ENCODE assay signal across 8 mouse cellular contexts in genomic region chr3:145653191-145653940, GRCm38 (mm10). TPM values are rescaled to one million over a fixed set of nuclear protein-coding genes. Genes with fewer than 3 reads are reported as not detected.
DNase-seq lines count a peak whose midpoint lies in the region; ATAC-seq and TF ChIP-seq lines count a peak whose summit lies in the region.

No protein-coding gene starts in this region.

- no peak for DNase-seq in spleen, adult 2 months (ENCODE audit: low read depth in 1 of 2, low spot score in 2 of 2)
- no peak for DNase-seq in spleen, postnatal 14 days (ENCODE audit: low spot score in 2 of 2)
- DNase-seq in embryo, embryonic 11.5 days (ENCODE audit: low read depth, low spot score), result peak; percentile 64
- DNase-seq in heart, adult 18-20 months, result peak; percentile 87 to 88
- no peak for DNase-seq in liver, embryonic 14.5 days (ENCODE audit: low read depth in 3 of 3, low spot score in 3 of 3)
- DNase-seq in urinary bladder, postnatal 25 days (ENCODE audit: low spot score), result peak; percentile 73

- peak overlapping the region; percentile 90 for H3K4me2 ChIP-seq in intestine, postnatal 0 days (replicated peaks; ENCODE audit: low read depth)
- peak overlapping the region; percentile 50 for H3K4me2 ChIP-seq in liver, embryonic 14.5 days (ENCODE audit: low read depth)
- H3K4me2 ChIP-seq in neural tube, embryonic 12.5 days (replicated peaks), result peak overlapping the region; percentile 88

- 4% methylated on average over 53 of the region's 53 CpGs for WGBS in spleen, adult 2 months
- 2% methylated on average over 53 of the region's 53 CpGs for WGBS in intestine, postnatal 0 days
- WGBS in liver, embryonic 14.5 days (ENCODE audit: insufficient replicate concordance), result under 1% methylated on average over 46 of the region's 53 CpGs
- WGBS in neural tube, embryonic 12.5 days, result under 1% methylated on average over 52 of the region's 53 CpGs

- peak overlapping the region; percentile 78 for H3K27ac ChIP-seq in spleen, adult 2 months (ENCODE audit: insufficient read depth, low read length)
- peak overlapping the region; percentile 81 for H3K27ac ChIP-seq in intestine, postnatal 0 days (ENCODE audit: low read depth, low read length)
- no peak overlapping the region for H3K27ac ChIP-seq in liver, embryonic 14.5 days
- no peak overlapping the region for H3K27ac ChIP-seq in neural tube, embryonic 12.5 days

- peak; percentile 48 for ATAC-seq in intestine, postnatal 0 days
- peak; percentile 43 for ATAC-seq in liver, embryonic 14.5 days (ENCODE audit: insufficient read depth)
- peak; percentile 5; the same call in 1 of the 2 replicates for ATAC-seq in neural tube, embryonic 12.5 days (ENCODE audit: low FRiP score, low read depth)

- peaks cover 10% of the 10 kb centered on the region; the same call in 1 of the 2 replicates for H3K27me3 ChIP-seq in spleen, adult 2 months (ENCODE audit: control insufficient read depth, insufficient read depth, low read length)
- no peaks in the 10 kb centered on the region for H3K27me3 ChIP-seq in intestine, postnatal 0 days (replicated peaks; ENCODE audit: control insufficient read depth, insufficient read depth, low read length)
- peaks cover 50% of the 10 kb centered on the region for H3K27me3 ChIP-seq in liver, embryonic 14.5 days (ENCODE audit: control insufficient read depth, insufficient read depth, low read length)
- 0 out of 2 replicates have a peak, but pooled peaks cover 9% of the 10 kb centered on the region for H3K27me3 ChIP-seq in neural tube, embryonic 12.5 days (replicated peaks)

- TF ChIP-seq EP300 in liver, embryonic 14.5 days (IDR thresholded peaks at IDR 0.05; ENCODE audit: low read depth), result no peak

- H3K9ac ChIP-seq in intestine, postnatal 0 days (ENCODE audit: low read depth, low read length), result peak overlapping the region; percentile 55
- peak overlapping the region; percentile 28 for H3K9ac ChIP-seq in liver, embryonic 14.5 days (replicated peaks)
- peak overlapping the region; percentile 56 for H3K9ac ChIP-seq in neural tube, embryonic 12.5 days

- no peaks in the 10 kb centered on the region for H3K36me3 ChIP-seq in spleen, adult 2 months (ENCODE audit: control insufficient read depth, insufficient read depth, low read length)
- no peaks in the 10 kb centered on the region for H3K36me3 ChIP-seq in intestine, postnatal 0 days (ENCODE audit: control insufficient read depth, insufficient read depth)
- H3K36me3 ChIP-seq in liver, embryonic 14.5 days (replicated peaks; ENCODE audit: control insufficient read depth, insufficient read depth, low read depth), result no peaks in the 10 kb centered on the region
- H3K36me3 ChIP-seq in neural tube, embryonic 12.5 days, result no peaks in the 10 kb centered on the region

- no peaks in the 10 kb centered on the region for H3K9me3 ChIP-seq in intestine, postnatal 0 days (ENCODE audit: control insufficient read depth)
- no peaks in the 10 kb centered on the region for H3K9me3 ChIP-seq in liver, embryonic 14.5 days (ENCODE audit: control insufficient read depth, low read length)
- H3K9me3 ChIP-seq in neural tube, embryonic 12.5 days, result no peaks in the 10 kb centered on the region

- TF ChIP-seq CTCF in spleen, adult 2 months (IDR thresholded peaks at IDR 0.05; ENCODE audit: extremely low read depth, insufficient read depth, insufficient read length, insufficient replicate concordance), result no peak
- TF ChIP-seq CTCF in intestine, postnatal 0 days (IDR thresholded peaks at IDR 0.05; ENCODE audit: low read depth), result no peak
- no peak for TF ChIP-seq CTCF in liver, embryonic 14.5 days (IDR thresholded peaks at IDR 0.05; ENCODE audit: low read depth)

- no peaks in the 10 kb centered on the region; the same call in 1 of the 2 replicates for H3K4me1 ChIP-seq in spleen, adult 2 months (ENCODE audit: control insufficient read depth, insufficient read depth, insufficient read length)
- no peaks in the 10 kb centered on the region; the same call in 1 of the 2 replicates for H3K4me1 ChIP-seq in intestine, postnatal 0 days (replicated peaks; ENCODE audit: control insufficient read depth, insufficient read depth, low read length)
- H3K4me1 ChIP-seq in liver, embryonic 14.5 days (replicated peaks; ENCODE audit: control insufficient read depth in 2 of 2, insufficient read depth in 2 of 2, low read length in 1 of 2), result peaks cover 0 to 4% of the 10 kb centered on the region in 2 experiments; a peak in 2 of 4 replicates
- H3K4me1 ChIP-seq in neural tube, embryonic 12.5 days, result peaks cover 41% of the 10 kb centered on the region

- no peak for TF ChIP-seq POLR2A in spleen, adult 2 months (IDR thresholded peaks at IDR 0.05; ENCODE audit: low read depth, low read length)

- peak overlapping the region; percentile 41; the same call in 1 of the 2 replicates for H3K4me3 ChIP-seq in spleen, adult 2 months (ENCODE audit: extremely low read depth, insufficient read depth, insufficient read length)
- H3K4me3 ChIP-seq in intestine, postnatal 0 days (ENCODE audit: low read depth, low read length), result peak overlapping the region; percentile 56
- peak overlapping the region; percentile 43 to 58 for H3K4me3 ChIP-seq in liver, embryonic 14.5 days (ENCODE audit: insufficient read depth in 1 of 2, low read depth in 2 of 2, low read length in 2 of 2)
- H3K4me3 ChIP-seq in neural tube, embryonic 12.5 days, result peak overlapping the region; percentile 36

RNA-seq across cellular contexts. Expression of gene Ccn1, which starts 3.6 kb away (rescaled TPM):
- 21.4 and 26.5 TPM in 2 replicates for polyA plus RNA-seq in spleen, adult 2 months (2012; rRNA removed)
- 10 to 100 TPM; 77.5 to 83.7 TPM for total RNA-seq in heart, adult 18-20 months (2021)
- polyA plus RNA-seq in intestine, postnatal 0 days (2015; fragmentation: Nextera tagmentation; extraction: Ambion mirVana), result 33.1 and 37.0 TPM in 2 replicates
- 2.8 and 3.0 TPM in 2 replicates for polyA plus RNA-seq in liver, embryonic 14.5 days (2012; rRNA removed)
- polyA plus RNA-seq in liver, embryonic 14.5 days (2014; fragmentation: Nextera tagmentation; extraction: Ambion mirVana), result 3.2 and 4.3 TPM in 2 replicates
- 20.2 and 25.4 TPM in 2 replicates for polyA plus RNA-seq in neural tube, embryonic 12.5 days (2016; fragmentation: Nextera tagmentation; extraction: Ambion mirVana)

Comparison
In these comparisons a context has a peak if more than half of its experiments do, and no peak if none do; other contexts are left out.
1. DNase-seq: peak in embryo, embryonic 11.5 days (single experiment), heart, adult 18-20 months (2 of 2) and urinary bladder, postnatal 25 days (single experiment); none in spleen, adult 2 months (0 of 2), spleen, postnatal 14 days (0 of 2) and liver, embryonic 14.5 days (0 of 3).
2. H3K27ac ChIP-seq: peak in spleen, adult 2 months (single experiment) and intestine, postnatal 0 days (single experiment); none in liver, embryonic 14.5 days (single experiment) and neural tube, embryonic 12.5 days (single experiment).
3. Peak in every context shown above with its lines, with median percentiles within 50 percentile points of each other: H3K4me3 ChIP-seq, ATAC-seq, H3K4me2 ChIP-seq and H3K9ac ChIP-seq.